Mouse (Mus musculus) megakaryocyte-erythroid progenitor cell, adult 5-6 weeks (primary cell): ENCODE results near the gene Alpi. TPM values are rescaled to one million over a fixed set of nuclear protein-coding genes. Genes with fewer than 3 reads are reported as not detected.

Experiments
- ATAC-seq: replicated peaks from 2 replicates; pipeline ENCODE4 v1.8.0; 2016; ENCODE audit warnings: mild to moderate bottlenecking, inconsistent platforms; ENCODE audit not compliant: severe bottlenecking, poor library complexity, low FRiP score, low TSS enrichment
- total RNA-seq, 2 experiments: library from RNA; stranded (forward) in 1 of 2; stranded (reverse) in 1 of 2; fragments of 200-1000, 215-1000 nt in 1 of 2; fragments of >200 nt in 1 of 2; fragmentation: Nextera tagmentation in 1 of 2; gene quantifications; 2 replicates each; pipeline ENCODE4 v1.2.3; 2014 to 2017

Gene Alpi
- total RNA-seq, 2 experiments from 2014 or later: not detected

DNA sequence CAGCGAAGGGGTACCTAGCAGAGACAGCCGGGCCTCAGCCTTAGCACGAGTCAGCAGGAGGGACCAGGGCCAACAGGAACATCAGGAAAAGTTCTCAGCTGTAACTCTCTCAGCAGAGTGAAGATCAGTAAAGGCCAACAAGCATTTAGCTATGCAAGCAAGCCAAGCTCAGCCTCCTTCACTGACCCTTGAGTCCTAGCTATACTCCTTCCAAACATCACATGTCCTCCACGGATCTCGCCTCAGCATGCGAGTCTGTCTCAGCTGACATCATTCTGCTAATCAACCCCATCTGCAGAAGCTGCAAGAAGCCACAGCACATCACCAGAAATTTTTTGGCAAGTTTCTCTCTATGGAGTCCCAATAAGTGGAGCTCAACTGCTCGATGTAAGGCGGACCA, 27.6 kb downstream of the Alpi start:
- ATAC-seq: no peak

DNA sequence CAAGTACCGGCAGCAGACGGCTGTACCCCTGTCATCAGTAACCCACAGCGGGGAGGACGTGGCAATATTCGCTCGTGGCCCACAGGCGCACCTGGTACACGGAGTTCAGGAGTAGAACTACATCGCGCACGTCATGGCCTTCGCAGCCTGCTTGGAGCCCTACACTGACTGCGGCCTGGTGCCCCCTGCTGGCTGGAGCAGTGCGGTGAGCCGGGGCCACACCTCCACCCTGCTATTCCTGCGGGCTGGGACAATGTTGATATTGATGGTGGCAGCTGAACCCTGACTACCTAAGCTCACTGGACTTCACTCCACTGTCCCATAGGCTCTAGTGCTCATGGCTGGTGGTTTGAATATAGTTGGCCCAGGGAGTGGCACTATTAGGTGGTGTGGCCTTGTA, 30.7 kb downstream of the Alpi start:
- peak; percentile 89 for ATAC-seq

DNA sequence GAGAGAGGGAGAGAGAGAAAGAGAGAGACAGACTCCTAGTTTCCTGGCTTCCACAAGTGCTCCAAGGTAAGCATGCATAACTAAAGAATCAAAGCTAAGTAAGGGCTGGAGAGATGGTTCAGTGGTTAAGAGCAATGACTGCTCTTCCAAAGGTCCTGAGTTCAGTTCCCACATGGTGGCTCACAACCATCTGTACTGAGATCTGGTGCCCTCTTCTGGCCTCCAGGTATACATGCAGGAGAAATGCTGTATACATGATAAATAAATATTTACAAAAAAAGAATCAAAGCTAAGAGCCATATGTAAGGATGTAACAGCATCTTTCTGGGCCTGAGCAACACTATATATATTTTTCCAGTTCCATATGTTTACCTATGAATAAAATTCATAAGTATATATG, 40.5 kb downstream of the Alpi start:
- no peak for ATAC-seq

DNA sequence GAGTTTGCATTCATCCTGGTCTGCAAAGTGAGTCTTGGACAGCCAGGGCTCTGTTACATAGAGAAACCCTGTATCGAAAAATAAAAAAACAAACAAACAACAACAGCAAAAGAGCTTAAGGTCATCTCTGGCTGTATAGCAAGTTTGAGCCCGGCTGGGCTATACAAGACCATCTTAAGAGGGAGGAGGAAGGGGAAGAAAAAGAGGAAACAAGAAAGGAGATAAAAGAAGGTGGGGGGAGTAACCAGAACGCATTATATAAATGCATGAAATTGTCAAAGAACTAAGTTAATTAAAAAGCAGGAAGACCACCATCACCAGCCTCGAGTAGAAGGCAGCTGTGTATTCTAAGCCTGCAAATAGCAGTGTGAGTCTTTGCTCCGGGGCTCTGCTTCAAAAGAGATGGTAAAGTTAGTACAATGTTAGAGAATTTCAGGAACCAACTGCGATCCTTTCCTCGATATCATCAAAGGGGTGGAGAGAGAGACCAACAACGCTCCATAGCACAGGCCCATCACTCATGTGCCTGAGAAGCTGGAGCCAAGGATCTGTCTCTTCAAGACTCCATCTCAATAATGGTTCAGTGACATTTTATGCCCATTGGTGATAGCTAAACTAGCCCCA, 42.3 kb downstream of the Alpi start:
- ATAC-seq: no peak

DNA sequence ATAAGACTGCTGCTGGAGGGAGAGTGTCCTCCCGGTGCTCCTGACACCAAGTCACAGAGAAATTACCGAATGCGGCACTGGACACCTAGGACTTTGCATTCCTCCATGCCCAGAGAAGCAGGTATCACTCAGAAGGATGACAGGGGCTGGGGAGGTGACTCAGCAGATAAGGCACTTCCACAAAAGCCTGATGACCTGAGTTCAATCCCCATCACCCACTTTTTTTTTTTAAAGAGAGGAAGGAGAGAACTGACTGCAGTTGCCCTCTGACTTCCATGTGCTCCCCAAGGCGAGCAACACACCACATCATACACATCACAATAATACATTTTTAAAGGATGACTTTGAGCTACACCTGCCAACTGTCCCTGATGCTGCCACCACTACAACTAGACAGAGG, 44.3 kb downstream of the Alpi start:
- no peak for ATAC-seq

DNA sequence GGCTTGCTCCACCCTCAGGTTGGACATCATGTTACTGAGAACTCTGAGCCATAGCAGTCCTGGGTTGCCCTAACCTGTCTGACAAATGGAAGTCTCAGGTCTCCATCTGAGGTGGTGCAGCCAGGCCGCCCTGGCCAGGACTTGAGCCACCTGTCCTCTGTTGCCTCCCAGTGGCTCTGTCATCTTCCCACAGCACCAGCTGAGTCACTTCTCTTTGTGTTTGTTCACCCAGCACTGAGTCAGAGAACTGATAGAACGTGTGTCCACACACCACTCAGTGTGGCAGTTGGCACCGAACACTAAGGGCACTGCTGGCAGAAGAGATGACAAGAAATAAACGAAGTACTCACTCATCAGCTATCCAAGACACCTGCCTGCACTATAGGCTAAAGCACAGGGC, 50.0 kb downstream of the Alpi start:
- no peak for ATAC-seq

DNA sequence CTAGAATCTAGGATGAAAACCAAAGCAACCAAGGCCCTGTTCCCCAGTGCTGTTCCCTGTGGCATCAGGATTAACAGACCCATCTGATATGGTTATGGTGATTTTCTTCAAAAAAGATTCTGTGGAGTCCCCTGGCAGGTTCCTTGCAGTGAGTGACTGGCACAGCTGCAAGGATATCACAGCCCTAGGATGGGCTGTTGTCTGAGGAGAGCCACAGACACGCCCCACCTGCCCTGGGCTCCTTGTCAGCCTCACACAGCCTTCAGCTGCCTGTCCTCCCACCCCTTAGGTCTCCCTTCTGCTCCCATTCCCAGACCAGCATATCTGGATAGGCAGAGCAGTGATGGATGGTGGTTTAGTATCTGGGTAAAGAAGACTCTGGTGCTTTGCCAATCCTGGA, 50.7 kb downstream of the Alpi start:
- ATAC-seq: no peak

DNA sequence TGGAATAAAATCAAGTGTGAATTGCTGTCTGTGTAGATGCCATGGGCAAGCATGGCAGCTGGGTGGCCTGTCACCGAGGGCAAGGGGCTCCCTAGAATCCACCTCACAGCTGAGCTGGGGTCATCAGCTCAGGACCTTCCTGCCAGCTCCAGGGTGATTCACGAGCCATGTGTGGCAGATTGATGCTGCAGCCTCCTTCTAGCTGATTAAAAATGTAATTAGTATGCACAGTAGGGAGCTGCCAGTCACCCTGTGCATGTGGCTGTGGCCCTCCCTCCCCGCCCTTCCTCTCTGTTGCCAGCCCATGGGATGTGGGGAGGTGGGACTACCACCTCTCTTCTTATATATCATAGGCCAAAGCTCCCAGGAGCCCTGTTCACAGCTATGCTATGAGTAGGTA, 51.3 kb downstream of the Alpi start:
- no peak for ATAC-seq

Other genes with a start within 250 kb of the Alpi start
- gene Alppl2, start 11.7 kb downstream of the Alpi start, total RNA-seq (2014; fragmentation: Nextera tagmentation): not detected in 2 replicates
- gene Alppl2, start 11.7 kb downstream of the Alpi start, total RNA-seq (2017): not detected in 2 replicates
- not detected in 2 replicates for gene Akp3, start 23.4 kb upstream of the Alpi start, total RNA-seq (2014; fragmentation: Nextera tagmentation)
- not detected in 2 replicates for gene Akp3, start 23.4 kb upstream of the Alpi start, total RNA-seq (2017)
- not detected in 2 replicates for gene Ecel1, start 54.9 kb upstream of the Alpi start, total RNA-seq (2014; fragmentation: Nextera tagmentation)
- not detected in 2 replicates for gene Ecel1, start 54.9 kb upstream of the Alpi start, total RNA-seq (2017)
- gene Prss56, start 81.7 kb upstream of the Alpi start, total RNA-seq (2014; fragmentation: Nextera tagmentation): not detected in 2 replicates
- gene Prss56, start 81.7 kb upstream of the Alpi start, total RNA-seq (2017): not detected in 2 replicates
- gene Chrnd, start 89.0 kb upstream of the Alpi start, total RNA-seq (2014; fragmentation: Nextera tagmentation): not detected in 2 replicates
- not detected in 2 replicates for gene Chrnd, start 89.0 kb upstream of the Alpi start, total RNA-seq (2017)
- not detected in 2 replicates for gene Chrng, start 103.1 kb upstream of the Alpi start, total RNA-seq (2014; fragmentation: Nextera tagmentation)
- not detected in 2 replicates for gene Chrng, start 103.1 kb upstream of the Alpi start, total RNA-seq (2017)
- 104 and 149 TPM in 2 replicates for gene Eif4e2, start 112.3 kb upstream of the Alpi start, total RNA-seq (2014; fragmentation: Nextera tagmentation)
- 241 and 258 TPM in 2 replicates for gene Eif4e2, start 112.3 kb upstream of the Alpi start, total RNA-seq (2017)
- gene Efhd1, start 162.8 kb upstream of the Alpi start, total RNA-seq (2014; fragmentation: Nextera tagmentation): not detected in 2 replicates
- gene Efhd1, start 162.8 kb upstream of the Alpi start, total RNA-seq (2017): not detected in 2 replicates
- 85.0 and 91.4 TPM in 2 replicates for gene Gigyf2, start 225.4 kb upstream of the Alpi start, total RNA-seq (2014; fragmentation: Nextera tagmentation)
- 133 and 148 TPM in 2 replicates for gene Gigyf2, start 225.4 kb upstream of the Alpi start, total RNA-seq (2017)